Mouse (Mus musculus) hindbrain, embryonic 16.5 days (tissue): ENCODE data around the gene Man1b1. TPM values are rescaled to one million over a fixed set of nuclear protein-coding genes. Genes with fewer than 3 reads are reported as not detected.

ENCODE experiments used
- ATAC-seq: fragments of 200-750 bp; cut with Nextera tagmentation; 2 replicates; pipeline ENCODE4 v1.8.0; 2017; ENCODE audit warnings: moderate TSS enrichment, moderate library complexity
- H3K27ac ChIP-seq: fragments of 300-500 bp; sonication (generic); 2 replicates; pipeline ENCODE4 v1.5.1; 2014; ENCODE audit warnings: low read depth, mild to moderate bottlenecking, control low read depth, low read length, moderate library complexity
- H3K27me3 ChIP-seq: fragments of 300-500 bp; sonication (generic); replicated peaks from 2 replicates; pipeline ENCODE4 v1.6.1; 2014; ENCODE audit warnings: low read length; ENCODE audit not compliant: control insufficient read depth, insufficient read depth
- H3K36me3 ChIP-seq: fragments of 300-500 bp; sonication (generic); 2 replicates; pipeline ENCODE4 v1.6.1; 2014; ENCODE audit warnings: mild to moderate bottlenecking, low read length, moderate library complexity, mixed read lengths; ENCODE audit not compliant: control insufficient read depth, insufficient read depth
- H3K4me1 ChIP-seq: fragments of 300-500 bp; sonication (generic); 2 replicates; pipeline ENCODE4 v1.6.1; 2014; ENCODE audit warnings: low read depth, low read length; ENCODE audit not compliant: control insufficient read depth, insufficient read depth
- H3K4me2 ChIP-seq: fragments of 300-500 bp; sonication (generic); 2 replicates; pipeline ENCODE4 v1.6.1; 2014; ENCODE audit warnings: mild to moderate bottlenecking, low read length, control low read depth, moderate library complexity
- H3K4me3 ChIP-seq: fragments of 300-500 bp; sonication (generic); 2 replicates; pipeline ENCODE4 v1.5.1; 2014; ENCODE audit warnings: mild to moderate bottlenecking, low read length, control low read depth, moderate library complexity
- H3K9ac ChIP-seq: fragments of 300-500 bp; sonication (generic); 2 replicates; pipeline ENCODE4 v1.6.1; 2014; ENCODE audit warnings: low read depth, mild to moderate bottlenecking, control low read depth, low read length, moderate library complexity
- H3K9me3 ChIP-seq: fragments of 300-500 bp; sonication (generic); 2 replicates; pipeline ENCODE4 v1.6.1; 2014; ENCODE audit warnings: mild to moderate bottlenecking, low read length, moderate library complexity; ENCODE audit not compliant: control insufficient read depth
- WGBS: fragments of 180-500 bp; shearing (Covaris S2); extraction: QIAGEN DNeasy Blood & Tissue Kit; methylation state at CpG from one replicate; pipeline ENCODE4 v1.1.7; 2014; 5-methylcytosine and 5-hydroxymethylcytosine counted together
- polyA plus RNA-seq: library from polyadenylated mRNA; unstranded; fragments of >200 nt; fragmentation: Nextera tagmentation; extraction: Ambion mirVana; gene quantifications from 2 replicates; pipeline ENCODE4 v1.2.1, GENCODE M21; 2015

The Man1b1 gene
- polyA plus RNA-seq, 1 experiment from 2014 or later: 41.6 TPM

DNA sequence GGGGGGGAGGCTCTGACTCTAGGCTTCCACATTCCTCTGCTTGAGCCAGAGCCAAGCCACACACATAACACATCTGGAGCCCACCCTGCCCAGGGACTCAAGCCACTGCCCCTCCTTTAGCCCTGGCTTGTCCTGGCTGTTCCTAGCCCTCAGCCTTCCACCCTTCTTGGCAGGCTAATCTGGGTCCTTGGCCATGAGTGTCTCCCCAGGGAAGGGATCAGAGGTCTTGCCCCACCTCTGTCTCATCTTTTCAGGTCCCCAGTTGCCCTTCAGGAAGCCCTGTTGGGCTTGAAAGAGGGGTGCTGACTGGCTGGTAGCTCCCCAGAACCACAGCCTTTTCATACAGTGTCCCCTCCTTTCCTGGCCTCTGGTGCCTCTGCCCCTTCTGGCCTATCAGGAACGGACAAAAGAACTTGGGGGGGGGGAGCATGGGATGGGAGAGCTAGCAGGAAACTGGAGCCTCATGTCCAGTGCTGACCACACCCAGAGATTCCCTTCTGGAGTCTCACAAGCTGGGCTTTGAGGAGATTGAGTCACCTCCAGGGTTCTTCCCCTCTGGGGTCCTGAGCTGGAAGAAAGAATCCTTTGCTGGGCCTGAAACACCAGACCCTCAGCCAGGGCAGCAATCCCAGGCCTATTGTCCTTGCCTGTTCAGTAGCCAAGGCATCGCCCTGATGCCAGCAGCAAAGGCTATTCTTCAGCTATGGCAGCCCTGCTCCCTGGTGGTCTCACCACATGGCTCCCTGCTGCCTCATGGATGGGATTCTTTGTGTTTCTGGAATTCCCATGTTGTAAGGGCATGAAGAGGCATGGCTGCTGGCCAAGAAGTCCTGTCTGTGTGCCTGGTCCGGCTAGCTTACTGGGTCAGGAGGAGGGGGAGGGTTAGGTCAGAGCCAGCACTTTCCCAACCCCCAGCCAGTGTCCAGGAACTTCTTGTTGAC lies 62.4 kb downstream of the Man1b1 start:
- Histone ChIP-seq H3K9me3 (no peaks in the 10 kb centered on the region), H3K4me2 (no peak overlapping the region), H3K9ac (no peak overlapping the region), H3K4me1 (peaks cover 16% of the 10 kb centered on the region), H3K4me3 (no peak overlapping the region), H3K36me3 (no peaks in the 10 kb centered on the region), H3K27ac (peak overlapping the region; percentile 30; the same call in 1 of the 2 replicates), H3K27me3 (peaks cover 37% of the 10 kb centered on the region)
- peak; percentile 90 for ATAC-seq
- 13% methylated on average over 3 of the region's 3 CpGs for WGBS

DNA sequence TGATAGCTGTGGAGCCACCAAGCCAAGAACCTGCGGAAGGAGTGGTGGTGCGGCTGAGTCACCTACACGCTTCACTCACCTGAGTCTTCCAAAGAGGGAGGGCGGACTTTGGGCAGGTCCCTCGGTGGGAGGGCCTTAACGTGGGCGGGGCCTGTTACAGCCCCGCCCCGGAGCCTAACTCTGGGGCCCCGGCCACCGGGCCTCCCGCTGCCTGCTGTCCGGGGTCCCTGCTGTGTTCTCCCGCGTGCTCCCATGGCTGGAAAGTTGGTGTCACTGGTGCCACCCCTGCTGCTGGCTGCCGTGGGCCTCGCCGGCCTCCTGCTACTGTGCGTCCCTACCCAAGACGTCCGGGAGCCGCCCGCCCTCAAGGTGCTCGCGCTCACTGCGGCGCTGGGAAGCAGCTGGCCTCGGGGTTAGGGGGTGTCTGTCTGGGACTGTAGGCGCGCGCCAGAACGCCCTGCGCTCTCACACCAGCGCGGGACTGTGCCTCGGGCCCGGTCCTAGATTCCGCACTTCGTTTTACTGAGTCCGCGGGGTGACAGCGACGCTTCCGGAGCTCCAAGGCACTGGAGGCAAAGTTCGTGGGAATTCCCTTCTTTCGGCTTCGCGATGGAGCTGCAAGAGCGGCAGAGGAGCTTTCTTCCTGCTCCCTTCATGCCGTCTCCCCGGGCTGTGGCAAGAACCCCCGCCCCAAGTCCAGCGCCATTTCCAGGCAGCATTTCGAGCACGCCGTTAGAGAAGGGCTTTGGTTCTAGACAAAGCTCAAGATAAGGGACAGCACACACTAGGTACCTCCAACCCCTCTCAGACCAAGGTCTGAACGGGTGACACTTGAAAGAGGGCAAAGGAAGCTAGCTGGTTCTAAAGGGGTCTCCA lies 63.8 kb downstream of the Man1b1 start, which contains the start of gene Entpd2:
Entpd2 (plus strand) TSS at position 154 of the 876 bp plus-strand sequence.
- Histone ChIP-seq H3K9ac (peak within 1 kb of the TSS; percentile 54), H3K27me3 (peaks cover 44% of the 10 kb centered on the region), H3K36me3 (no peaks in the 10 kb centered on the region), H3K4me2 (peak within 1 kb of the TSS; percentile 73), H3K9me3 (no peaks in the 10 kb centered on the region), H3K4me1 (peaks cover 22% of the 10 kb centered on the region), H3K4me3 (peak within 1 kb of the TSS; percentile 41), H3K27ac (peak within 1 kb of the TSS; percentile 30; the same call in 1 of the 2 replicates)
- 1% methylated on average over 55 of the region's 57 CpGs for WGBS
- ATAC-seq: no peak; the same call in 1 of the 2 replicates

DNA sequence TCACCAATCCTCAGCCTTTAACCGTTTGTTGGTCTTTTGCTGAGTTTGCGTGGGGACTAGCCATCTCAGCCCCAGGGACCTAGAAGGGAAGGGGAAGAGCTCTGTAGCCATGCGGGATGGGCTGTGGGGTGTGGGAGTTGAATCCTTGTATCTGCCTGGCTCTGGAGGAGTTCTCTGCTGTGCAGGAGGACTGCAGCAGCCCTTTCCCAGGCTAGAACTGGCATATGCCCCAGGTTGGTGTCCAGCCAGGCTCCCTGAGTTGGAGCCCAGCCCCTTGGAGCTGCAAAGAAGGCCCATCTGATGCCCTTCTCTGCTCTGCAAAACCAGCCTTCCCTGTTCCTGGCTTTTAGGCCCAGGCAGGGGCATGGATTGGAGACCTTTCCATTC lies 64.5 kb downstream of the Man1b1 start:
- peaks cover 44% of the 10 kb centered on the region for H3K27me3 ChIP-seq
- H3K4me1 ChIP-seq: peaks cover 22% of the 10 kb centered on the region
- H3K27ac ChIP-seq: no peak overlapping the region
- H3K4me2 ChIP-seq: peak overlapping the region; percentile 73; the same call in 1 of the 2 replicates
- no peak overlapping the region for H3K4me3 ChIP-seq
- no peaks in the 10 kb centered on the region for H3K36me3 ChIP-seq
- no peak overlapping the region; the same call in 1 of the 2 replicates for H3K9ac ChIP-seq
- 38% methylated on average over 3 of the region's 3 CpGs for WGBS
- no peak for ATAC-seq
- H3K9me3 ChIP-seq: no peaks in the 10 kb centered on the region

DNA sequence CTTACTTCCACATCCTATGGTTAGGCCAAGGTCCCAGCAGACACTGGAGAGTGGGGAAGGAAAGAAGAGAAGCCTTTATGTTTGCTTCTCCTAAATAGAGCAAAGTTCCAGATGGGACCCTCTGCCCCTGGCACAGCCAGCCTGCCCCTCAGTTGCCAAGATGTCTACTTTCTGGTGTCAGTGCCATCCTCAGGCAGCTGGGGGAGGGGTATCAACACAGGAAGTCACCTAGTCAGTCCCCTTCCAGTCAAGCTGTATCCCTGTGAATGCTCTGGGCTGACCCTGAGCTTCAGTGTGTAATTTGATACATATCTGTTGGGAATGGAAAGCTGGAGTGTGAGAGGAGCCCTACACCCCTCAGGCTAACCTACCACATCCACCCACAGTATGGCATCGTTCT lies 64.9 kb downstream of the Man1b1 start:
- ATAC-seq: no peak
- Histone ChIP-seq H3K4me2 (no peak overlapping the region), H3K4me1 (peaks cover 22% of the 10 kb centered on the region), H3K9me3 (no peaks in the 10 kb centered on the region), H3K9ac (no peak overlapping the region), H3K27ac (no peak overlapping the region), H3K36me3 (no peaks in the 10 kb centered on the region), H3K27me3 (peaks cover 44% of the 10 kb centered on the region), H3K4me3 (no peak overlapping the region)
- 59% methylated on average over 1 of the region's 1 CpGs for WGBS

DNA sequence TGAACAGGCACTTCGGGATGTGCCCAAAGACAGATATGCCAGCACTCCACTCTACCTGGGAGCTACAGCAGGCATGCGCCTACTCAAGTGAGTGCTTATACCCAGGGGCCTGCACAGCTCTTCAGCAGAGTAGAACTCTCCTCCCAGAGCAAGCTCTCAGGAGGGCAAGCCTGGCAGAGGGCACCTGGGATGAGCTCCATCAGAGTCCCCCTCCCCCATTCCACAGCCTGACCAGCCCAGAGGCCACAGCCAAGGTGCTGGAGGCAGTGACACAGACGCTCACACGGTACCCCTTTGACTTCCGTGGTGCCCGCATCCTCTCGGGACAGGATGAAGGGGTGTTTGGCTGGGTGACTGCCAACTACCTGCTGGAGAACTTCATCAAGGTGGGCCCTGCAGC lies 65.9 kb downstream of the Man1b1 start:
- ATAC-seq: no peak

DNA sequence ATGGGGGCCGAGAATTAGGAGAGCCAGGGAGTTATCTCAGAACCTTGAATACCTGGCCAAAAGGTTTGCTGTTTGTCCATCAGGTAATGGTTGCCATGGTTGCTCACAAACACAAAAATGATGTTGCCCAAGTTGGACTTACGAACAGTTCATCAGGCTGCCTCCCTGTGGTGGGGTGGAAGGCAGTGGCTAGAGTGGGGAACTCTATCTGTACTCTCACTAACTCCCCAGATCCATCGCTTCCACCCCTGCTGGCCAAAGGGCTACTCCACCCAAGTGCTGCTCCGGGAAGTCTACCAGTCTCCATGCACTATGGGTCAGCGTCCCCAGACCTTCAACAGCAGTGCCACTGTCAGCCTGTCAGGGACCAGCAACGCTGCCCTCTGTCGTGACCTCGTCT lies 66.9 kb downstream of the Man1b1 start, which contains the start of gene Npdc1:
Npdc1 (plus strand) TSS at position 301 of the 400 bp plus-strand sequence.
- H3K4me3 ChIP-seq: no peak within 1 kb of the TSS
- no peak within 1 kb of the TSS for H3K9ac ChIP-seq

More for the DNA sequence above, 65.9 kb downstream of the Man1b1 start:
- H3K36me3 ChIP-seq: no peaks in the 10 kb centered on the region
- H3K4me2 ChIP-seq: no peak overlapping the region
- WGBS: 91% methylated on average over 7 of the region's 7 CpGs
- no peak overlapping the region for H3K9ac ChIP-seq
- peaks cover 44% of the 10 kb centered on the region for H3K27me3 ChIP-seq
- no peaks in the 10 kb centered on the region for H3K9me3 ChIP-seq
- no peak overlapping the region for H3K4me3 ChIP-seq
- peaks cover 22% of the 10 kb centered on the region for H3K4me1 ChIP-seq
- no peak overlapping the region for H3K27ac ChIP-seq

DNA sequence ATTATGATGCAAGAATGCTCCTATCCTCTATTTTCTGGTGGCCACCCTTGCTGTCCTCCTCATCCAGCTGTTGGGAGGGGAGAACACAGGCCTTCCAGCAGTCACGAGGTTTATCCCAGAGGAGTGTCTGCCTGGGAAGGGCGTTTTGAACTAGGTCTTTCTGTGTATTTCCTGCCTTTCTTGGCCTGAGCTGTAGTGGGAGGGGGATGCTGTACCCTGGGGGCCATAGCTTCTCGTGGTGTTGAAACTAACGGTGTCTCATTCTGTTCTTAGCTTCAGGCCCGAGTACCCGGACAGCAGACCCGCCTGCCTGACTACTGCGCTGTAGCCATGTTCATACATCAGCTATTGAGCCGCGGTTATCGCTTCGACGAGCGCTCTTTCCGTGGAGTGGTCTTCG lies 68.2 kb downstream of the Man1b1 start:
- Histone ChIP-seq H3K4me1 (peaks cover 29% of the 10 kb centered on the region), H3K9ac (peak overlapping the region; percentile 61), H3K4me3 (peak overlapping the region; percentile 37), H3K9me3 (no peaks in the 10 kb centered on the region), H3K27me3 (peaks cover 36% of the 10 kb centered on the region), H3K36me3 (no peaks in the 10 kb centered on the region), H3K27ac (no peak overlapping the region), H3K4me2 (peak overlapping the region; percentile 68)
- WGBS: 17% methylated on average over 16 of the region's 16 CpGs
- ATAC-seq: no peak

More for the DNA sequence above, 66.9 kb downstream of the Man1b1 start, which contains the start of gene Npdc1:
- no peak for ATAC-seq
- H3K4me2 ChIP-seq: no peak within 1 kb of the TSS; the same call in 1 of the 2 replicates
- no peaks in the 10 kb centered on the region for H3K36me3 ChIP-seq
- no peak within 1 kb of the TSS for H3K27ac ChIP-seq
- peaks cover 44% of the 10 kb centered on the region for H3K27me3 ChIP-seq
- peaks cover 26% of the 10 kb centered on the region for H3K4me1 ChIP-seq
- H3K9me3 ChIP-seq: no peaks in the 10 kb centered on the region
- WGBS: 66% methylated on average over 8 of the region's 8 CpGs

DNA sequence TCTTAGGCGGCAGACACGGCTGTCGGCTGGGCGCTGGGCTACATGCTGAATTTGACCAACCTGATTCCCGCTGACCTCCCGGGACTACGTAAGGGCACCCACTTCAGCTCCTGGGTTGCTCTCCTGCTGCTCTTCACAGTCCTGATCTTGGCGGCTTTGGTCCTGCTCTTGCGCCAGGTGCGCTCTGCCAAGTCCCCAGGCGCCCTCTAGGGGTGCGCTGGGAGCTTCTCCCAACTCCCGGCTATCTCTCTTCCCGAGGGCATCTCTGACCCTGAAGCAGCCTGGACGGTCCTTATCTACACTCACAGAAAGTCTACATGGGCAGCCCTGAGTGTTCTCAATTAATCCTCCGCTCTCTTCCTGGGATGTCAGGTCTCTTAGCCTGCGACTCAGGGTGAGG lies 68.6 kb downstream of the Man1b1 start:
- H3K9ac ChIP-seq: peak overlapping the region; percentile 61
- H3K4me3 ChIP-seq: peak overlapping the region; percentile 37
- H3K36me3 ChIP-seq: no peaks in the 10 kb centered on the region
- WGBS: 2% methylated on average over 17 of the region's 17 CpGs
- H3K4me2 ChIP-seq: peak overlapping the region; percentile 68
- H3K27me3 ChIP-seq: peaks cover 32% of the 10 kb centered on the region
- H3K27ac ChIP-seq: no peak overlapping the region
- ATAC-seq: no peak
- peaks cover 27% of the 10 kb centered on the region for H3K4me1 ChIP-seq
- H3K9me3 ChIP-seq: no peaks in the 10 kb centered on the region
